Mouse (Mus musculus): ENCODE results near the gene Wwtr1.
A peak's percentile ranks its signal among the peaks of the same experiment; 100 is the strongest.

Wwtr1 gene

DNA sequence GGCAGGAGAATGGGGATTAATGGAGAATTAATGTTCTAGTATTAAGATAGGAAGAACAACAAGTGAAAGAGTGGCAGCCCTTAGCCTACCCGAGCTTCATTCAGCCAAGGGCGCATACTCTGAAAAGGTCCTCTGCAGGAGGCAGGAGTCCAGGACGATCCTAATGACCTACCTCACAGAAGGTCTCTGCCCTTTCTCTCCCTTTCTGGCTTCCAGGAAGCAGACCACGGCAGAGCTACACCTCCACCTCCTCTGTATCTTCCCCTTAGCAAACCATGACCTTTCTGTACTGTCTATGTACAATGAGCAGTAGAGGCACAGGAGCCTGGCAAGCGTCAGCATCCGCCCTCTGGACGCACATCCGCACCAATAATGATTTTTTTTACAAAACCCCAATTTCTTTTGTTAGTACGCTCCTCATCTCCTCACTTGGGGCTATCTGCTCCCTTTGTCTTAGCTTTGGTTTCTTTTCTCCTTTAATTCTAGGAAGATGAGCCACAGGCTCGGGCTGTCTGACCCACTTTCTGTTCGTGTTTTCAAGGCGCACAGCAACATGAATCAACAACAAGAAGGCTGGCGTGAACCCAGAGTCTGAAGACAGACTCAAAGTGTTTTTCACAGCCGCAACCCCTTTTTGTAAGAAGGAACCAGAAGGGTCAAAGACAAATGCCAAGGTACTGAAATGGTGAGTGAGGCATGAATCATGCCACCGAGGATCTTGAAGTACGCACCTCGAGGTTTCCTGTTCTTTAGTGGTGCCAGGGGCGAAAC is 63.7 kb downstream of the Wwtr1 start:
- peak; percentile 21 for DNase-seq

DNA sequence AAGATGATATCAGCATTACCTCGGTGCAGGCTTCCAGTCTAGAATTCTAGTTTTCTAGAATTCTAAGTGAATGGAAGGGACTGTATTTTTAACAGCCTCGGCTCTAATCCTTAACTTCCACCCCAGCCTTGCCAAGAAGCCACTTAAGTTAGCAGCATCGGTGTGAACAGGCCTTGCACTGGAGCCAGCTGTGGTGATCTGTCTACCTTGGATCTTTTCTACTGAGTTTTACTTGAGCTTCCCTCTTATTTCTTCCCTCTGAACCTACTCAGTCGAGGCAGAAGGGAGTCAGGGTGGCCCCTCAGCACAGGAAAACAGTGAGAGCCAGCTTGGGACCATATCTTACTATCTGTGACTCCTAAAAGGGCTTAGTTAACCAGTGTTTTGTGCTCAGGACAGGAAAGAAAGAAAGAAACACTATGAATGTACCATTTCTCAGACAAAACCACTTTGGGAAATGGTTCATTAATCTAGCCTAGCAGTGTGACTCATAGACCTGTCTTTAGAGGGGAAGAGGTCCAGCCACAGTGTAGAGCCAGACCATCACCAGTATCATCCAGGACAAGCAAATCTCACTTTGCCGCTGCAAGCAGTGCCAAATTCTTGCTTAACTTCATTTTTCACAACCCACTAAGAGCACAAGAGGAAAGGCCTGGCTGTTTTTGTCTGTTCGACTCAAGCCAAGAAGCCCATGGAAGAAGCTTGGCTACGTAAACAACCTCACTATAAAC is 65.6 kb downstream of the Wwtr1 start:
- no peak for DNase-seq

- no peak for DNase-seq
Observed at GRCm38 (mm10) chr3:57505991-57506390, 69.7 kb downstream of the Wwtr1 start.

GRCm38 (mm10) chr3:57504756-57505155 is 71.0 kb downstream of the Wwtr1 start:
- DNase-seq = no peak

DNA sequence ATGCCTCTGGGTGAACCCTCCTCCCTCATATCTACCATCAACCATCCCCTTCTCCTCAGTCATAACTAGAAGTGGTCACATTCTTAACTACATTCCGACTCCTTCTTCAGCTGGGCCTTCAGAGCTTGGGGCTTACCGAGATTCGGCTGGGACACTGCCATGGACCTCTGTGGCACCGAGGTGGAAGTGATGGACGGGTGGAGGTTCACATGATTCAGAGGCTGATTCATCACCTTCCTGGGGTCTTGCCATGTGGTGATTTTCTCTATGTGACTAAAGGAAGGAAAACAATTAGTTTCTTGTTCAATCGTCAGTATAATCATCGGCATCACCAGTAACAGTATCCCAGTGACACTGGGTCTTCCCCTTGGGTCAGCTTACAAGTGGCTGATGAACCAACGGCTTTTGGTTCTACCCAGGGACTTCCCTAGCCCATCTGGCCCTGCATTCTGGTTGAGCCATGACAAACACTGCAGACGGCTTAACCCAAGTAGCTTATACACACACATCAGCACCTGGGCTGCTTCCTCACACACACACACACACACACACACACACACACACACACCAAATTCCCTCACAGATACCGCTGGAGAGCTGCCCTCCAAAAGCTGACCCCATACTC is 74.0 kb downstream of the Wwtr1 start:
- no peak for DNase-seq

DNA sequence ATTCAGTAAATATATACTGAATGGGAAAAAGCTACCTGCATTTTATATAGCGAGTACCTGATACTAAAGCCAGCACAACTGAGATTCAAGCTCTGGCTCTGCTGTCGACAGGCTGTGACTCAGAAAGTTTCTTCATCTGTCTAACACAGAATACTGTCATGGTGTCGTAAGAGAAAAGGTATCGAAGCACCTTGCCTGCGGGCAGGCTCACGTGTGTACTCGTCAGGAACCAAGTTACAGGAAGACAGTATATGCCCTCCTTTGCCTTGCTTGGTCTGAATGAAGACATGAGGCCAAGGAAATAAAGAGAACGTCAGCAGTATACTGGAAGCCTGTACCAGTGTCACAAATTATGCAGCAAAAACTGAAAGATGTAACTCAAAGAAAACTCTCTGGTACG is 74.9 kb downstream of the Wwtr1 start:
- DNase-seq = no peak

GRCm38 (mm10) chr3:57497791-57498190 is 77.9 kb downstream of the Wwtr1 start:
- no peak for DNase-seq

- no peak for DNase-seq
Observed at GRCm38 (mm10) chr3:57496428-57496827, 79.3 kb downstream of the Wwtr1 start.

GRCm38 (mm10) chr3:57487455-57488153 is 88.1 kb downstream of the Wwtr1 start:
- no peak for DNase-seq

GRCm38 (mm10) chr3:57486068-57486467 is 89.6 kb downstream of the Wwtr1 start:
- no peak for DNase-seq

- no peak for DNase-seq
Observed at GRCm38 (mm10) chr3:57481981-57482380, 93.7 kb downstream of the Wwtr1 start.

DNA sequence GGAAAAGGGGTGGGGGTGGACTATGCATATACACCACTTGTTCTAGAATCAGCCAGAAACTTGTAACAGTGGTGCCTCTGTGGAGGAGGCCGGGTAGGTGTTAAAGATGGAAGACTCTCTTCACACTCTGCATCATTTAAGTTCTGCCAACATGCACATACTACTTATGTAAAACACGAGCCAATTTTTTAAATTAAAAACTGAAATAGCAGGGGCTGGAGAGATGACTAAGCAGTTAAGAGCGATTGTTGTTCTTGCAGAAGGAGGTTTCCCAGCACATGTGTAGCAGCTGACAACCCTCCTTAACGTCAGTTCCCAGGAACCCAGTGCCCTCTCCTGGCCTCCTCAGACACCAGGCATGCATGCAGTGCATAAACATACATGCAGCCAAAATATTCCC is 95.1 kb downstream of the Wwtr1 start:
- DNase-seq = no peak

- DNase-seq = no peak
Observed at GRCm38 (mm10) chr3:57474421-57474820, 101.3 kb downstream of the Wwtr1 start.

DNA sequence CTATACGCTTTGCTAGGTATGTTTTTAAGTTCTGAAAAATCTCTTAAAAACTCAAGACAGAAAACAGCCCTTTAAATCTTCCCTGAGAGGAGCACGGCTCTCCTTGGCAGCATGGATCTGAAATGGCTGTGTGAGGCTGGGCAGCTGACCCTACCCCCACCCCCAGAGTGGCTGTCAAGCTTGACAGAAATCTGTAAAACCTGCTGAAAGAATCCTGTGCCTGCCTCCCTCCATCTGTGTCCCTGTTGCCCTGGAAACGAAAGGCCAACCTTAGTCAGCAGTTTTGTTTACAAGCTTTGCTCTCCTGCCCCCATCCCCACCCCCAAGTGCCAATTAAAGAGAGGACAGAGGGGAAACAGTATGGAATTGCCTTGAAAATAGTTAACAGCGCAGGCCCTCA is 103.3 kb downstream of the Wwtr1 start:
- no peak for DNase-seq

GRCm38 (mm10) chr3:57470981-57471601 is 104.6 kb downstream of the Wwtr1 start:
- DNase-seq = peak; percentile 24

DNA sequence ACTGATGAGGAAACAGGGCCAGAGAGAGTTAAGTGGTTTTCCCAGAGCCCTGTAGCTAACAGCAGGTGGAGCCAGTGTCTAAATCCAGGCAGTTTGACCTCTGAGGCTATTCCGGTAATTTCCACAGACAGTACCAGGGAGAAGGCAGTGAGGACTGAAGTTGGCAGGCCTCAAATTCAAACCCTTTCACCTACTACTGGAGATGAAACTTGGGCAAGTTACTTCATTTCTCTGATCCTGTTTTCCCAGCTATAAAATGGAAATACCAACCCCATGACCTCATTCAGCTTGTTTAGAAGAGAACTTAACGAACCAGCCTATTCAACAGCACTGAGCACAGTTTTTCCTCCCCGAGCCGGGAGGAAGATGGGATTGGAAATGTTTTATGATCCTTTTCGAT is 105.4 kb downstream of the Wwtr1 start:
- DNase-seq = peak; percentile 13

GRCm38 (mm10) chr3:57469325-57469724 is 106.4 kb downstream of the Wwtr1 start:
- no peak for DNase-seq

GRCm38 (mm10) chr3:57466289-57466688 is 109.4 kb downstream of the Wwtr1 start:
- no peak for DNase-seq

DNA sequence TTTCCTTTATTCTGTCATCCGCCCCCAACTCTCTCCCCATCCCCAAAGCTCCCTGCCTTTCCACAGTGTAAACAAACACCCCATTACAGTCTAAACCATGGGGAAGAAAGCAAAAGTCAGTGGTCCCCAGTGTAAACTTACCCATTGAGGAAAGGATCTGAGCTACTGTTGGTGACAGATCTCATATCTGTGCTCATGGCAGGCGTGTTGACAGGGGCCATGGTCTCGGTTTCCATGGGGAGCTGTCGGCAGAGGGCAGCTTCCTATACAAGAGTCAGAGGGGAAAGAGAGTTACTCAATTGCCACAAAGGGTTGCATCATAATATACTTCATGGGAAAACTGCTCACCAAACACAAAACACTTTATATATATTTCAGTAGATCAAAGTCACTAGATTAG is 112.4 kb downstream of the Wwtr1 start:
- DNase-seq = no peak

GRCm38 (mm10) chr3:57458652-57459051 is 117.1 kb downstream of the Wwtr1 start:
- no peak for DNase-seq

DNA sequence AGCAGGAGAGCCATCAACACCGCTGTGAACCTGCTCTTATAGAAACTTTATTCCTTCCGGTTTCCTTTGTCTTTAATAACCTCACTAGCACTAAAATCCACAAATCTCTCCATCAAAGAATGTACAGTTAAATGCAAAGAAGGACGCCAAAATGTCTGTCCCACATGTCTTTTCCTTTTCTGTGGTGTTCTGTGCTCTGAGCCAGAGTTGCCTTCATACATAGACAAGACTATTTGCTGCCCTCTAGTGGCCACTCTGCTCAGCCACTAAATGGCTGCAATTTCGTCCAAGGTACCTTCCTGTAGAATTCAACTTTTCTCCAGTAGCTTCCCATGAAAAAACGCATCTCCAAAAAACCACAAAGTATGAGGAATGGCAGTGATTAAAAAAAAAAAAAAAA is 127.3 kb downstream of the Wwtr1 start:
- DNase-seq = peak; percentile 81

- no peak for DNase-seq
Observed at GRCm38 (mm10) chr3:57447889-57448288, 127.8 kb downstream of the Wwtr1 start.

DNA sequence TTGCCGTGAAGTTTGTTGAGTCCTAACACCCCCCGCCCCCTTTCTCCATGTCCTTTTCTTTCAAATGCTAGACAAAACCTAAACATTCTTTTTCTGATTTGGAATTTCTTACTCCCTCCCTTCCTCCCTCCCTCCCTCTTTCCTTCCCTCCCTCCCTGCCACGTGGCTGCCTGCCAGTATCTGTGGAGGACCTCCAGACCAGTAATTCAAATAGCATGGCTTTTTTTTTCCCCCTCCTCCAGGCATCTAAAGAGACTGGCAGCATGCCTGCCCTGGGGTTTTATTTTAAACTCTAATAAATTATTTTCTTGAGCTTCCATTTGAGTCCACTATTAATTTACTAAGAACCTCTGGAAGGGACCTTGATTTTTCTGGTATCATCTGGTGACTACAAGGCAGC is 130.0 kb downstream of the Wwtr1 start:
- peak; percentile 24 for DNase-seq

Data from right cerebral cortex, postnatal 4 days (tissue).